Mouse (Mus musculus) embryonic facial prominence, embryonic 15.5 days (tissue): ENCODE data around the gene Otogl. TPM values are rescaled to one million over a fixed set of nuclear protein-coding genes. Genes with fewer than 3 reads are reported as not detected.
A peak's percentile ranks its signal among the peaks of the same experiment; 100 is the strongest.

Experiments
- ATAC-seq: fragments of 200-750 bp; cut with Nextera tagmentation; 2 replicates; pipeline ENCODE4 v1.8.0; 2017; ENCODE audit warnings: low read depth, moderate TSS enrichment; ENCODE audit not compliant: insufficient number of reproducible peaks, low FRiP score, low TSS enrichment
- H3K27ac ChIP-seq: fragments of 300-500 bp; sonication (generic); replicated peaks from 2 replicates; pipeline ENCODE4 v1.5.1; 2015; ENCODE audit warnings: mild to moderate bottlenecking, inconsistent platforms
- H3K27me3 ChIP-seq: fragments of 300-500 bp; sonication (generic); 2 replicates; pipeline ENCODE4 v1.6.1; 2015; ENCODE audit warnings: inconsistent platforms
- H3K36me3 ChIP-seq: fragments of 300-500 bp; sonication (generic); 2 replicates; pipeline ENCODE4 v1.6.1; 2015; ENCODE audit warnings: mild to moderate bottlenecking, inconsistent platforms
- H3K4me1 ChIP-seq: fragments of 300-500 bp; sonication (generic); 2 replicates; pipeline ENCODE4 v1.6.1; 2015; ENCODE audit warnings: inconsistent platforms
- H3K4me2 ChIP-seq: fragments of 300-500 bp; sonication (generic); replicated peaks from 2 replicates; pipeline ENCODE4 v1.6.1; 2015; ENCODE audit warnings: mild to moderate bottlenecking, inconsistent platforms
- H3K4me3 ChIP-seq: fragments of 300-500 bp; sonication (generic); replicated peaks from 2 replicates; pipeline ENCODE4 v1.5.1; 2015; ENCODE audit warnings: mild to moderate bottlenecking, inconsistent platforms
- H3K9ac ChIP-seq: fragments of 300-500 bp; sonication (generic); 2 replicates; pipeline ENCODE4 v1.6.1; 2015; ENCODE audit warnings: inconsistent platforms
- H3K9me3 ChIP-seq: fragments of 300-500 bp; sonication (generic); replicated peaks from 2 replicates; pipeline ENCODE4 v1.6.1; 2016; ENCODE audit warnings: inconsistent platforms
- WGBS: fragments of 180-500 bp; shearing (Covaris S2); methylation state at CpG from one replicate; pipeline ENCODE4 v1.1.7; 2015; 5-methylcytosine and 5-hydroxymethylcytosine counted together
- polyA plus RNA-seq: library from polyadenylated mRNA; unstranded; fragments of >200 nt; fragmentation: Nextera tagmentation; extraction: Ambion mirVana; gene quantifications from 2 replicates; pipeline ENCODE4 v1.2.1, GENCODE M21; 2015

The Otogl gene
- polyA plus RNA-seq, 1 experiment from 2014 or later, result 0.29 TPM

DNA sequence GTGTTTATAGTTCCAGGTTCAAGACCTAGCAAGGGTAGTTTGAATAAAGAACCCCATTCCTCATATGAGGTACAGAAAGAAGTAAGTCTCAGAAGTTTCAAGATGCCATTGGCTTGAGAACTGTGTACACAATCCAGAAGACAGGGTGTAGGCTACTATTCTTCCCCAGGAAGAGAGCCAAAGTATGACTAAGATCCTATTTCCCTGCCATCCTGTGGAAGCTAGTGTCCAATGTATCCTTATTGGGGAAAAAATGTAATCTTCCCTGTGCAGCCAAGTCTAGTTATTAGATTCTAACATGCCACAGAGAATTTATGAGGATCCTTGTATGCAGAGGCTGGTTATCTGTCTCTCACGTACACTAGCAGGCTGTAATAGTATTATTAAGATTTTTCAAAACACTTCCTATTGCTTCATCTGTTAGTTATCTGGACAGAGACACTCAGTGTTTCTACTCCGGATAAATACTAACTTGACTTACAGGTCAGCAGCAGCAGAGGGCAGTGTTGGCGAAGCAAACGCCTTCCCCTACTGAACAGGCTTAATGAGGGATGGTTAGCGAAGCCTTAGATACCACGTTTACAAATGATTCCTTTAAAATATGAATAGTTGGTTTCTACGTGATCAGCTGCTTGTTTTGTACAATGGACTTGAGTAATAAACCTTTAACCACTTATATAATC is 112.1 kb downstream of the Otogl start:
- WGBS, result 6% methylated on average over 7 of the region's 7 CpGs
- Histone ChIP-seq H3K4me2 (no peak overlapping the region), H3K9me3 (no peaks in the 10 kb centered on the region), H3K36me3 (no peaks in the 10 kb centered on the region), H3K27ac (no peak overlapping the region), H3K27me3 (no peaks in the 10 kb centered on the region), H3K4me3 (no peak overlapping the region), H3K4me1 (no peaks in the 10 kb centered on the region), H3K9ac (no peak overlapping the region)
- ATAC-seq, result no peak

DNA sequence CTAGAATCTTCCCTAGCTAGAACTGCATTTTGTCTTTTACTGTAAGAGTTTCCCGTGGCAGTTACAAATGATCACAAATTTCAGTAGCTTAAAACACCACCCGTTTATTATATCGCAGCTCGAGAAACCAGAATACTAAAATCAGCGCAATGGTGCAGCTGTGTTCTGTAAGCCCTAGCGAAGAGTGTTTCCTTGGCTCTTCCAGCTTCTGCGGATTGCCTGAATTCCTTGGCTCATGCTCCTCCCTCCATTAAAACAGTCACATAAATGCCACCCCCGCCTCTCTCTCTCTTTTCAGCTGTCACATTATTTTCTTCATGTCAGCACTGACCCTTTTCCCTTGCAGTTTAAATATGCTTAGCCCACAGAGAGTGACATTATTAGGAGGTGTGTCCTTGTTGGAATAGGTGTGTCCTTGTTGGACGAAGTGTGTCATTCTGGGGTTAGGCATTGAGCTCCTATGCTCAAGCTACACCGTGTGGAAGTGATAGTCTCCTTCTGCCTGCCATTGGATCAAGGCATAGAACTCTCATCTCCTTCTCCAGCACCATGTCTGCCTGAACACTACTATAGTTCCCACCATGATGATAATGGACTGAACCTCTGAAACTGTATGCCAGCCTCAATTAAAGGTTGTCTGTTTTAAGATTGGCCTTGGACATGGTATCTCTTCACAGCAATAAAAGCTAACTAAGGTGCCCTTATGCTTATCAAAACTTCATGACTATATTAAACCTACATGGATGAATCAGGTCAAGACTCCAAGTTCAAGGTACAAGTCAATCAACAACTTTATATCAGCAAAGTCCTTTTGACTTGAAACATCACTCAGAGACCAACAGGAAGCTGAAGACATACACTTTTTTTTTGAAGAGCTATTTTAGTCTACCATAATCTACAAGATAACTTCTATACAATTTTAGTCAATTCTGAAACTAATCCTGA is 116.8 kb downstream of the Otogl start:
- 76% methylated on average over 10 of the region's 10 CpGs for WGBS
- Histone ChIP-seq H3K9me3 (no peaks in the 10 kb centered on the region), H3K36me3 (no peaks in the 10 kb centered on the region), H3K27ac (no peak overlapping the region), H3K4me1 (no peaks in the 10 kb centered on the region), H3K27me3 (no peaks in the 10 kb centered on the region), H3K4me3 (no peak overlapping the region), H3K9ac (no peak overlapping the region), H3K4me2 (no peak overlapping the region)
- ATAC-seq, result no peak; the same call in 1 of the 2 replicates

DNA sequence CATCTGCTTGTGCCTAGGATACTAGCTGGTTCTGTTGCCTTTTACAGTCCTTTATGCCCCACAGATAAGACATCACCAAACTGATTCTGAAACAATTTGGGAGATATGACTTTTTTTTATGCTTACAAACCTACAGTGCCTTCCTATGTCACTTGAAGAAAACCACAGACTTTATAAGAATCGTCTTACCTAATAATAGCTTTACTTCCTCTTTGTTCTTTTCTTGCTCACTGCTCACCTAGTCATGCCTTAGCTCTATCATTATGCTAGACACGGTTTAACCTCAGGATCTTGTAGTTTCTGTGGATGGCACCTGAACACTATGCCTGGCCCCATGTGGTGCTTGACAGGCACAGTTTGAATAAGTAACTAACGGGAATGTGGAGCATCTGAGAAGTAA is 119.4 kb downstream of the Otogl start:
- no peak overlapping the region for H3K9ac ChIP-seq
- H3K4me2 ChIP-seq, result no peak overlapping the region
- no peaks in the 10 kb centered on the region for H3K27me3 ChIP-seq
- H3K4me1 ChIP-seq, result no peaks in the 10 kb centered on the region
- H3K4me3 ChIP-seq, result no peak overlapping the region
- no peaks in the 10 kb centered on the region for H3K36me3 ChIP-seq
- ATAC-seq, result no peak
- 77% methylated on average over 3 of the region's 3 CpGs for WGBS
- H3K9me3 ChIP-seq, result no peaks in the 10 kb centered on the region
- no peak overlapping the region for H3K27ac ChIP-seq

DNA sequence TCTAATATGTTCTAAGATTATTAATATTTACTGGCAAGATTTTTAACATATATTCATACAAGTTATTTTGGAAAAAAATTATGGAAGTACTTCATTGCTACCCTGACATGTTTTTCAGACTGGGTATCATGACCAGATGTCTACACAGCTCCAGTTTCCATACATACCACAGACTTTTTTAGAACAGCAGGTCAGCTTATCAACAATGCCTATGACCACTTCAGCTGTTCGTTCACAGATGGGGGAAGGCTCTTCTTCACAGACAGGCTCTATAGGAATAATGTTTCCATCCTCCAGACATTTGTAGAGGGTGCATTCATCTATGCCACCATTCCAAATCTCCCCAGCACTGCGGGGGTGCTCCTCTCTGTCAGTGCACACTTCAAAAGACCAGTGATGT is 132.4 kb downstream of the Otogl start:
- Histone ChIP-seq H3K27ac (no peak overlapping the region), H3K36me3 (no peaks in the 10 kb centered on the region), H3K4me2 (no peak overlapping the region), H3K27me3 (no peaks in the 10 kb centered on the region), H3K9me3 (no peaks in the 10 kb centered on the region), H3K4me3 (no peak overlapping the region), H3K9ac (no peak overlapping the region), H3K4me1 (no peaks in the 10 kb centered on the region)
- WGBS, result 72% methylated on average over 2 of the region's 2 CpGs
- no peak for ATAC-seq

DNA sequence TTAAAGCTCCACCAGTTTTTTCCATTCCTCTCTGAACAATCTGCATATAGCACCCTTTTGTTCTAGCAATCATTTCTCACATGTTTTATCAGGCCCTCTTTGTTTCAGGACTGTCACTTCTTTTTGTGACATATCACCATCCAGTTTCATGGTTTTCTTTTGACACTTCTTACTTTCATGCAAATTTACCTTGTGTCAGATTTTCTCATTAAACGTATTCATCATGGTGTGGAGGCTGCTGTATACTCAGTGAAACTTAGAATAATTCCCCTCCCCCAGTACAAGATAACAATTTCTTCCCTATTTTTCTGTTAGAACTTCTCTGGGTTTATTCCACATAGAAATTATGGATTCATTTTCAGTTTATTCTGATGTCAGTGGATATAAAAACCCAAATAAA is 152.3 kb downstream of the Otogl start:
- Histone ChIP-seq H3K9me3 (no peaks in the 10 kb centered on the region), H3K9ac (no peak overlapping the region), H3K4me2 (no peak overlapping the region), H3K27me3 (no peaks in the 10 kb centered on the region), H3K4me3 (no peak overlapping the region), H3K4me1 (no peaks in the 10 kb centered on the region), H3K27ac (no peak overlapping the region), H3K36me3 (no peaks in the 10 kb centered on the region)
- 67% methylated on average over 1 of the region's 1 CpGs for WGBS
- ATAC-seq, result no peak

DNA sequence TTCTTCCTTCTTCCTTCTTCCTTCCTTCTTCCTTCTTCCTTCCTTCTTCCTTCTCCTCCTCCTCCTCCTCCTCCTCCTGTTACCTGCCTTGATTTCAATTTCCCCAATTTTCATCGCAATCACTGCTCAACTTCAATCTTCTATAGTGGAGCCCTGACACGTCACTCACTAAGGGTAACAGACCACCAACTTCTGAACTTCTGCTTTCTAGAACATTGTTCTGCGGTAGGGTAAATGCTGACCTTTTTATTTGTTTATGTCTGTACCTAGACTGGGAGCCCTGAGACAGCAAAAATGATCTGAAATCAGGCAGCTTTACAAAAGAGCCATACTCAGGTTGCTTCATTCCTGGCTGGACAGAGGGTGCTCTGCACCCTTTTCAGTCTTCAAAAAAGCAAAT is 158.5 kb downstream of the Otogl start:
- Histone ChIP-seq H3K27me3 (no peaks in the 10 kb centered on the region), H3K4me1 (no peaks in the 10 kb centered on the region), H3K9me3 (no peaks in the 10 kb centered on the region), H3K27ac (no peak overlapping the region), H3K4me2 (no peak overlapping the region), H3K4me3 (no peak overlapping the region), H3K9ac (no peak overlapping the region), H3K36me3 (no peaks in the 10 kb centered on the region)
- 90% methylated on average over 3 of the region's 3 CpGs for WGBS
- ATAC-seq, result no peak

DNA sequence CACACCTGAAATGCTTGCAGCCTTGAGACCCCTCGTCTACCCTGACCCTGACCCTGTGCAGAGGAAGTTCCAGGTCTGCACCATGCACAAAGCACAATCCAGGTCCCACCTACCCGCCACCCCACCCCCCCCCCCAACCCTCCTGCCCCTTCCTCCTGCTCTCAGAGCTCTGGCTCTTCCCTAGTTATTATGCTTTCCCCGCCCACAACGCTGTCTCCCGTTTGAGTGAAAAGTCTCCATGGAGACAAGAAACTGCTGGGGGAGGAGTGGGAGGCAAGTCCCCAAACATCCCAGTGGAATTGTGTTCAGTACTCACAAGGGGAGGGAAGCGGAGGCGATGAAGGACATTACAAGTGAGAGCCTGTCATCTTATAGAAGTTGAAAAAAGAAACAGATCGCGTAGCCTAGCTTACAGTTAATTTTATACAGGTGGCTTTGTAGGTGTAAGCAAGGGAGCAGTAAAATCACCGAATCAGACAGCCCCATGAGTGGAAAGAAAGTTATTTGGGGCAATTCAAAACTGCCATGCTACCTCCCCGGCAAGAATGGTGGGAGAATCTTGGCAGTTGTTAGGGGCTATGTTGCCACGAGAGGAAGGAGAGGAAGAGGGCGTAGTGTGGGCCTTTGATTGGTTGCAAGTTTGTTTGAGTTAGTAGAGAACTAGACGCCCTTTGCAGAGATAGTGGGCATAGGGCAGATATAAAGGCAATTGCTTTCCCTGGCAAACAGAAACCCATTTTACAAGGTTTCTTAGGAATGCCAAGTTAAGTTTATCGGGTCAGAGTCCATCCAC is 159.4 kb downstream of the Otogl start:
- no peak overlapping the region for H3K9ac ChIP-seq
- no peak overlapping the region for H3K4me3 ChIP-seq
- WGBS, result 25% methylated on average over 14 of the region's 15 CpGs
- H3K27ac ChIP-seq, result no peak overlapping the region
- no peaks in the 10 kb centered on the region for H3K27me3 ChIP-seq
- no peaks in the 10 kb centered on the region for H3K9me3 ChIP-seq
- peak overlapping the region; percentile 25 for H3K4me2 ChIP-seq
- no peaks in the 10 kb centered on the region for H3K36me3 ChIP-seq
- H3K4me1 ChIP-seq, result no peaks in the 10 kb centered on the region
- 0 out of 2 replicates have a peak, but pooled peaks have one; percentile 39 for ATAC-seq

DNA sequence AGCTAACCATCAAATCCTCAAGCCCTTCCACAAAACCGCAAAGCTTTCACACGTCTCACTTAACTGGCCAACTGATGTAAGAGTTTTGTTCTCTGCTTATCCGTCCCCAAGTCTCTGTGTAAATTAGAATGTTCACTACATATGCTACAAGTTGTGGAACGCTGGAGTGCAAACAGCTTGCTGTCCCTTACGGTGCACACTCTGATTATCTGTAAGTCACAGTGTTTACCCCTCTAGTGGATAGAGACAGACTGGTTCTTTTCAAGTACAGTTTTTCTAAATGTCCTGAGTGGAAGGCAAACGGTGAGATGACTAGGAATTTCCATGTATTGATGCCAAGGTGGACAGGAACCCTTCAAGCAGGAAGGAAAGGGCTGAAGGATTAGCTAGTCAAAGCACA is 160.0 kb downstream of the Otogl start:
- no peaks in the 10 kb centered on the region for H3K36me3 ChIP-seq
- H3K27ac ChIP-seq, result no peak overlapping the region
- no peaks in the 10 kb centered on the region for H3K27me3 ChIP-seq
- ATAC-seq, result no peak
- no peaks in the 10 kb centered on the region for H3K4me1 ChIP-seq
- H3K4me3 ChIP-seq, result no peak overlapping the region
- no peaks in the 10 kb centered on the region for H3K9me3 ChIP-seq
- 22% methylated on average over 6 of the region's 6 CpGs for WGBS
- H3K4me2 ChIP-seq, result peak overlapping the region; percentile 25
- H3K9ac ChIP-seq, result no peak overlapping the region

DNA sequence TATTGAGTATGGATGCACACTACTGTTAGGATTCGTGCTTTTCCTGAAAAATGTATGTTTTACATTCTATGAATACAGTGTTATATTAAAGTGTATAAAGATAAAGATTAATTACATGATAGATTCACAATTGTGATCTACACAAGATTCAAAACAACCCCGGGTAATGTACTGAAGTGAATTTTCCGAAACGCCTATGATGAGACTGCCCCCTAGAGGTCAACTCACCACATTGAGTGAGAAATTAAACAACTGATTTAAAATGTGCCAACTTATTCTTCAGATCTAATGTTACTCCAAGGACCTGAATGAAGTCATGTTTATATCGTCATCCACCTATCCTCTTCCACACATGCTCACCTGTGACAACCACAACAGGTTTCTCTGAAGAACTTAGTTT is 164.4 kb downstream of the Otogl start:
- Histone ChIP-seq H3K27me3 (no peaks in the 10 kb centered on the region), H3K4me1 (no peaks in the 10 kb centered on the region), H3K9me3 (no peaks in the 10 kb centered on the region), H3K36me3 (no peaks in the 10 kb centered on the region), H3K9ac (no peak overlapping the region), H3K27ac (no peak overlapping the region), H3K4me3 (no peak overlapping the region), H3K4me2 (no peak overlapping the region)
- ATAC-seq, result no peak
- 17% methylated on average over 5 of the region's 5 CpGs for WGBS

DNA sequence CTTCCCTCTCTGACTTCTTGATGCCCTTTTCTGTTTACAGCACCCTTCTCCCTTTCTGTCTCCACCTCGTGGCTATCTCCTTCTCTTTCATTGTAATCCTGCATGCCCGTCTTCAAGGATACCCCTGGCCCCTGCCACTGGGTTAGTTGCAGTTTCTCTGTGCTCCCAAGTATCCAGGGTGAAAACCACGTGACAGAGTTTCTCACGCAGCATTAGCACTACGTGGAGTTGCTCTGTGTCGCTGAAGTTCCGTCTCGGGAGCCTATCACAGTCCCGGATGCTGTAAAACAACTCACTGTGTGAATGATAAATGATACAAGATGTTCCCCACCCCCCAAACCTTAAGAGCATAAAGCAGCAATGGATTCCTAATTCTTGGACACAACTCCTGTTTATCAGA is 165.2 kb downstream of the Otogl start:
- 10% methylated on average over 9 of the region's 9 CpGs for WGBS
- H3K4me2 ChIP-seq, result peak overlapping the region; percentile 17; the same call in 1 of the 2 replicates
- no peak for ATAC-seq

DNA sequence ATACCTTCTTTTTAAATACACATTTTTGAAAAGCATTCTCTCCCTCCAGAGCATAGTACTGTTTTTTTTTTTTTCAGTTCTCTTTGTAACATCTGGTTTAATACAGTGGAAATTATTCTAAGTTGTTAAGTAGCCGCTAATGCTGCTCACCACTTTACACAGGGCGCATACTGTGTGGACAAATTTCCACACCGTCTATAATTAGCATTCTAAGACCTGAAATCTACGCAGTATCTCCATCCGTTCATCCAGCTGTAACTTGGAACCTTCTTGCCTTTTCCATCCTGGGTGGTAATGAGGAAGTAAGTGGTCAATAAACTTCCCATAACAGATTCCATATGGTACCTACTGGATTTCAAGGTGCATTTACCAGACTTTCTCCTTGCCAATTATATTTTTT is 172.1 kb downstream of the Otogl start:
- no peak overlapping the region for H3K9ac ChIP-seq
- no peak for ATAC-seq
- no peaks in the 10 kb centered on the region for H3K36me3 ChIP-seq
- no peaks in the 10 kb centered on the region for H3K4me1 ChIP-seq
- H3K9me3 ChIP-seq, result no peaks in the 10 kb centered on the region
- H3K4me2 ChIP-seq, result no peak overlapping the region
- H3K4me3 ChIP-seq, result no peak overlapping the region
- no peak overlapping the region for H3K27ac ChIP-seq
- H3K27me3 ChIP-seq, result no peaks in the 10 kb centered on the region
- 56% methylated on average over 5 of the region's 5 CpGs for WGBS

More for the DNA sequence above, 165.2 kb downstream of the Otogl start:
- no peaks in the 10 kb centered on the region for H3K4me1 ChIP-seq
- no peak overlapping the region for H3K9ac ChIP-seq
- no peaks in the 10 kb centered on the region for H3K36me3 ChIP-seq
- H3K27me3 ChIP-seq, result no peaks in the 10 kb centered on the region
- H3K27ac ChIP-seq, result no peak overlapping the region
- no peaks in the 10 kb centered on the region for H3K9me3 ChIP-seq
- no peak overlapping the region for H3K4me3 ChIP-seq
